Mouse (Mus musculus) hindbrain, embryonic 14.5 days (tissue): Measurements from ENCODE around the gene Msantd2. TPM values are rescaled to one million over a fixed set of nuclear protein-coding genes. Genes with fewer than 3 reads are reported as not detected.

Experiments
- ATAC-seq: fragments of 200-750 bp; cut with Nextera tagmentation; 2 replicates; pipeline ENCODE4 v1.8.0; 2017; ENCODE audit warnings: moderate number of reproducible peaks, mild to moderate bottlenecking, moderate TSS enrichment, moderate library complexity; ENCODE audit not compliant: low FRiP score
- DNase-seq: peaks from one replicate; pipeline ENCODE4 v3.0.0-alpha.2; 2015; ENCODE audit warnings: low spot score
- H3K27ac ChIP-seq: fragments of 300-500 bp; sonication (generic); 2 replicates; pipeline ENCODE4 v1.5.1; 2014; ENCODE audit warnings: mild to moderate bottlenecking, moderate library complexity
- H3K27me3 ChIP-seq: fragments of 300-500 bp; sonication (generic); 2 replicates; pipeline ENCODE4 v1.6.1; 2014; ENCODE audit warnings: mild to moderate bottlenecking, low read length, mixed read lengths; ENCODE audit not compliant: control insufficient read depth, insufficient read depth
- H3K36me3 ChIP-seq: fragments of 300-500 bp; sonication (generic); replicated peaks from 2 replicates; pipeline ENCODE4 v1.6.1; 2014; ENCODE audit not compliant: control insufficient read depth, insufficient read depth
- H3K4me1 ChIP-seq: fragments of 300-500 bp; sonication (generic); replicated peaks from 2 replicates; pipeline ENCODE4 v1.6.1; 2014; ENCODE audit warnings: antibody characterized with exemption, low read length, mixed read lengths; ENCODE audit not compliant: control insufficient read depth, insufficient read depth
- H3K4me2 ChIP-seq: fragments of 300-500 bp; sonication (generic); replicated peaks from 2 replicates; pipeline ENCODE4 v1.6.1; 2014; ENCODE audit warnings: mild to moderate bottlenecking, moderate library complexity
- H3K4me3 ChIP-seq: fragments of 300-500 bp; sonication (generic); replicated peaks from 2 replicates; pipeline ENCODE4 v1.5.1; 2014; ENCODE audit warnings: mild to moderate bottlenecking, low read length
- H3K9ac ChIP-seq: fragments of 300-500 bp; sonication (generic); 2 replicates; pipeline ENCODE4 v1.6.1; 2014
- H3K9me3 ChIP-seq: fragments of 300-500 bp; sonication (generic); 2 replicates; pipeline ENCODE4 v1.6.1; 2016; ENCODE audit warnings: low read length; ENCODE audit not compliant: control insufficient read depth
- WGBS: fragments of 180-500 bp; shearing (Covaris S2); extraction: QIAGEN DNeasy Blood & Tissue Kit; methylation state at CpG from one replicate; pipeline ENCODE4 v1.1.7; 2014; 5-methylcytosine and 5-hydroxymethylcytosine counted together
- polyA plus RNA-seq: library from polyadenylated mRNA; unstranded; fragments of >200 nt; fragmentation: Nextera tagmentation; extraction: Ambion mirVana; gene quantifications from 2 replicates; pipeline ENCODE4 v1.2.1, GENCODE M21; 2014

Msantd2 gene
- polyA plus RNA-seq = 29.9 and 36.6 TPM in 2 replicates

- Histone ChIP-seq H3K4me2 (peak within 1 kb of the TSS; percentile 70), H3K36me3 (no peaks in the 10 kb centered on the region), H3K4me1 (peaks cover 22% of the 10 kb centered on the region), H3K27me3 (no peaks in the 10 kb centered on the region), H3K4me3 (peak within 1 kb of the TSS; percentile 100), H3K27ac (peak within 1 kb of the TSS; percentile 98), H3K9me3 (no peaks in the 10 kb centered on the region), H3K9ac (peak within 1 kb of the TSS; percentile 93)
- DNase-seq (peak; percentile 84), ATAC-seq (peak; percentile 95)
- WGBS = under 1% methylated on average over 43 of the region's 44 CpGs
Observed at GRCm38 (mm10) chr9:37488611-37489396, at the start of gene Msantd2. TSS of gene Msantd2 (plus strand) at chr9:37489319.

DNA sequence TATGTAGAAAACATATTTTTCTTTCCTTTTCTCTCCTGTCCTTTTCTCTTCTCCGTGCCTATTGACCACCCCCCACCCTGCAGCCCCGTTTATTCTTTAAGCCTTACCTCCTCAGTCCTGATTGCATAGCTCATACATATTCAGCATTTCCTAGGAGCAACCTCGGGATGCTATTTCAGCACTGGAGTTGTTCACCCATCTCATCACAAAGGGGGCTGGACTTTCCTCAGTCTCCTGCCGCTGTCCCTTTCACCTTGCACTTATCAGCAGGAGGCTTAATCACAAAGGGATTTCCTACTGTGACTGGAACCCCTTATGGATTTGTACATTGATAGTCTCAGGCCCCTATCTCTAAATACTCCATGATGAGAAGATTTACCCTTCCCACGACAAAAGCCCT is 36.7 kb upstream of the Msantd2 start:
- no peaks in the 10 kb centered on the region for H3K9me3 ChIP-seq
- ATAC-seq (no peak), DNase-seq (no peak)
- no peaks in the 10 kb centered on the region for H3K36me3 ChIP-seq
- H3K27me3 ChIP-seq = peaks cover 19% of the 10 kb centered on the region; the same call in 1 of the 2 replicates
- 1% methylated on average over 5 of the region's 5 CpGs for WGBS
- peaks cover 45% of the 10 kb centered on the region for H3K4me1 ChIP-seq
- no peak overlapping the region for H3K9ac ChIP-seq
- no peak overlapping the region for H3K4me2 ChIP-seq
- H3K4me3 ChIP-seq = no peak overlapping the region
- H3K27ac ChIP-seq = no peak overlapping the region

GRCm38 (mm10) chr9:37453328-37453727 is 35.8 kb upstream of the Msantd2 start:
- no peaks in the 10 kb centered on the region for H3K9me3 ChIP-seq
- H3K4me2 ChIP-seq = no peak overlapping the region
- peaks cover 24% of the 10 kb centered on the region for H3K27me3 ChIP-seq
- no peak for ATAC-seq
- no peak overlapping the region for H3K4me3 ChIP-seq
- no peak overlapping the region for H3K27ac ChIP-seq
- no peak overlapping the region for H3K9ac ChIP-seq
- WGBS = 25% methylated on average over 4 of the region's 4 CpGs
- H3K36me3 ChIP-seq = no peaks in the 10 kb centered on the region
- DNase-seq = no peak
- H3K4me1 ChIP-seq = peaks cover 53% of the 10 kb centered on the region

DNA sequence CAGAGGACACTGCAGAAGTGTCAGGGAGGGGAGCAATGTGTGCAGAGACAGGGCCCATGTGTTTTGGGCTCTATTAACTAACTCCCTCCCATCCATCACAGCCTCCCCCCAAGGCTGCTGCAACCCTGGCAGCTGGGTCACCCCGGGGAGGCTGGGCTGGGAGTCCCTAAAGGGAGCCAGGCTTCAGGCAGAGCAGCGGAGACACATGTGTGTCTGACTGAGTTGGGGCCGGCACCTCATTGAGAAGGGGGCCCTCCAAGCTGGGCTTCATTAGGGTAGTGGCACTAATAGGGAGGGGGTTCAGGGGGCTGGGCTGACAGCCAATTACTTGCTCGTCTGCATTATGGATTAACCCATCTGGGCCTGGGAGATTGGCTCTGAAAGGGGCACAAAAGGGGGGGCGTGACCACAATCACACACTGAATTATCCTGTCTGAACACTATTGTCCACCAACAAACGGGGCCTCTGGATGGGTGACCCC is 35.1 kb upstream of the Msantd2 start:
- DNase-seq = no peak
- no peak overlapping the region for H3K27ac ChIP-seq
- no peaks in the 10 kb centered on the region for H3K9me3 ChIP-seq
- no peak overlapping the region for H3K9ac ChIP-seq
- ATAC-seq = peak; percentile 67; the same call in 1 of the 2 replicates
- H3K4me2 ChIP-seq = no peak overlapping the region
- no peak overlapping the region for H3K4me3 ChIP-seq
- H3K27me3 ChIP-seq = peaks cover 27% of the 10 kb centered on the region
- peaks cover 59% of the 10 kb centered on the region for H3K4me1 ChIP-seq
- no peaks in the 10 kb centered on the region for H3K36me3 ChIP-seq
- 3% methylated on average over 5 of the region's 6 CpGs for WGBS

DNA sequence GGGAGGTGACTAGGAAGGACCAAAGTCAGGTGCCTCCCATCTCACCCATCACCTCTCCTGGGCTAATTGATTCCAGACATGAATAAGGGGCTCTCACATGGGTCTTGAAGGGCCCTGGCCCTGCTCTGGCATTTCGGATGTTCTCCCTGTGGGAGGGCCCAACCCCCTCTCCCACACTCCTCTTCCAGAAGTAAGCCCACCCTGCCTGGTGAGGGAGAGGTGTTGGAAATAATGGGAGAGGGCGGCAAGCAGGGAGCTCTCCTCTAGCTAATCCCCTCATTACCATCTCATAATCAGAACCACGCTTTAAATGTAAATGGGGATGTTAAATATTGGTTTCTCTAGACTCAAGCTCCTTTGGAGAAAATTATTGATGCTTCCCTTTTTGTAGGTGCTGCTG is 34.1 kb upstream of the Msantd2 start:
- Histone ChIP-seq H3K9me3 (no peaks in the 10 kb centered on the region), H3K27ac (peak overlapping the region; percentile 55; the same call in 1 of the 2 replicates), H3K36me3 (no peaks in the 10 kb centered on the region), H3K4me1 (peaks cover 67% of the 10 kb centered on the region), H3K4me3 (no peak overlapping the region), H3K27me3 (peaks cover 34% of the 10 kb centered on the region), H3K9ac (no peak overlapping the region), H3K4me2 (no peak overlapping the region)
- DNase-seq (no peak), ATAC-seq (no peak)
- WGBS = 1% methylated on average over 3 of the region's 3 CpGs

DNA sequence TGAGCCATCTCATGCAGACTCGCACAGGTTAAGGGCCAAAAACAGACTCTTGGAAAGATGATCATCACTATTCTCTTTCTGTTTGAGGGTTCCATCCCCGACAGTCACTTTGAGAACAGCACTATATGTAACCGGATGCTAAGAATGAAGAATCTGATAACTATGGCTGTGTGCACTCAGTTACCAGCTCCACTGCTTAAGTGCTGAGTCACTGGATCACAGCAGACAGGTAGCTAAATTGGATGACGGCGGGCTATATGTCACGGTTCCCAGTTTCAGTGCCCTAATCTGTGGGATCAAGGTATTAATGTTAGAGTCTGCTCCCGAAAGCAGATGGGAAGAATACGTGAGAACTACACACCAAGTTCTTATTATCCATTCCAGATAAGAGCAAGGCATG is 33.3 kb upstream of the Msantd2 start:
- Histone ChIP-seq H3K36me3 (no peaks in the 10 kb centered on the region), H3K27me3 (peaks cover 35% of the 10 kb centered on the region), H3K4me3 (peak overlapping the region; percentile 27; the same call in 1 of the 2 replicates), H3K4me1 (peaks cover 67% of the 10 kb centered on the region), H3K9ac (no peak overlapping the region), H3K9me3 (no peaks in the 10 kb centered on the region), H3K27ac (0 out of 2 replicates have a peak overlapping the region, but pooled peaks have one; percentile 48), H3K4me2 (peak overlapping the region; percentile 50)
- 2% methylated on average over 8 of the region's 8 CpGs for WGBS
- ATAC-seq = no peak
- no peak for DNase-seq

GRCm38 (mm10) chr9:37456481-37456910 is 32.6 kb upstream of the Msantd2 start:
- H3K27ac ChIP-seq = peak overlapping the region; percentile 48; the same call in 1 of the 2 replicates
- 1% methylated on average over 20 of the region's 20 CpGs for WGBS
- peaks cover 35% of the 10 kb centered on the region for H3K27me3 ChIP-seq
- peak overlapping the region; percentile 50 for H3K4me2 ChIP-seq
- H3K4me3 ChIP-seq = peak overlapping the region; percentile 27
- DNase-seq = peak; percentile 78
- peaks cover 64% of the 10 kb centered on the region for H3K4me1 ChIP-seq
- no peaks in the 10 kb centered on the region for H3K36me3 ChIP-seq
- H3K9me3 ChIP-seq = no peaks in the 10 kb centered on the region
- H3K9ac ChIP-seq = peak overlapping the region; percentile 32; the same call in 1 of the 2 replicates
- ATAC-seq = peak; percentile 83

DNA sequence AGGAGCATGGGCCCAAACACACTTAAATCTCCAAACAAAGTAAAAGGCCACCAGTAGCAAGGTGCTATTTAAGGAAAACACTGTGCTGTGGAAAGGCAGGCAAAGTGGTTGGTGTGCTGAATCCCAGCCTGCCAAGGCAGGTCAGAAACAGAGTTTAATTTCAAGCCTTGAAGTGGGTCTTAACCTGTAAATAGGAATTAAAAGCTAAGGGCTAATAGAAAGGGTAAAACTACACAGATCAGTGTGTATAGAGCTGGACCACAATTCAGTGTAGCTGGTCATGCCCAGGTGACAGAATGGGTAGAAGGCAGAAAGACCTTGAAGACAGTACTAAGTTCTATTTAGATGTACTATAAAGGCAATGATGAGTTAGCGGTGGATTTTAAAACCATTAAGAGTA is 32.0 kb upstream of the Msantd2 start:
- 41% methylated on average over 1 of the region's 1 CpGs for WGBS

DNA sequence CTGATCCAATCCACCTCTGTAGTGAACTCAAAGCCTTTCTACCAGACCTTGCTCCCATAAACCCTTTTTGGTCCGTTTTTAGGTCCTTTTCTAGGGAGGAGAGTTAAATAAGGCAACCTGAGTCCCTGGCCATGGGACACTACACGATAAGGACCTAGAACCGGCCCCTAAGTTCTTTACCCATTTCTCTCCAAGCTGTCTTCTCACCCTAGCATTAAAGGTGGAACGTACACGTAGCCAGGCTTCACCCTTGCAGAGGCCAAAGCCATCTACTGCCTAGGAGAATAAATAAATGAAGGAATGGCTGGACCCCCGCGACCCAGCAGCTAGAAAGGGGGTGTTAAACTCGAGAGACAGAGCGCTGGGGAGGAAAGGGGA is 29.5 kb upstream of the Msantd2 start:
- Histone ChIP-seq H3K27ac (peak overlapping the region; percentile 93), H3K9ac (peak overlapping the region; percentile 87), H3K9me3 (no peaks in the 10 kb centered on the region), H3K4me2 (peak overlapping the region; percentile 96), H3K27me3 (peaks cover 52% of the 10 kb centered on the region), H3K4me3 (peak overlapping the region; percentile 59), H3K4me1 (peaks cover 46% of the 10 kb centered on the region), H3K36me3 (no peaks in the 10 kb centered on the region)
- WGBS = under 1% methylated on average over 9 of the region's 9 CpGs
- no peak; the same call in 1 of the 2 replicates for ATAC-seq
- no peak for DNase-seq

More for the DNA sequence above, 32.0 kb upstream of the Msantd2 start:
- H3K4me3 ChIP-seq = no peak overlapping the region
- no peak overlapping the region for H3K9ac ChIP-seq
- peak overlapping the region; percentile 50 for H3K4me2 ChIP-seq
- H3K27ac ChIP-seq = peak overlapping the region; percentile 48
- DNase-seq (no peak), ATAC-seq (no peak)
- H3K9me3 ChIP-seq = no peaks in the 10 kb centered on the region
- H3K27me3 ChIP-seq = peaks cover 38% of the 10 kb centered on the region
- H3K4me1 ChIP-seq = peaks cover 59% of the 10 kb centered on the region
- no peaks in the 10 kb centered on the region for H3K36me3 ChIP-seq
